Mouse (Mus musculus): Measurements from ENCODE around the gene Gpsm1.

DNA sequence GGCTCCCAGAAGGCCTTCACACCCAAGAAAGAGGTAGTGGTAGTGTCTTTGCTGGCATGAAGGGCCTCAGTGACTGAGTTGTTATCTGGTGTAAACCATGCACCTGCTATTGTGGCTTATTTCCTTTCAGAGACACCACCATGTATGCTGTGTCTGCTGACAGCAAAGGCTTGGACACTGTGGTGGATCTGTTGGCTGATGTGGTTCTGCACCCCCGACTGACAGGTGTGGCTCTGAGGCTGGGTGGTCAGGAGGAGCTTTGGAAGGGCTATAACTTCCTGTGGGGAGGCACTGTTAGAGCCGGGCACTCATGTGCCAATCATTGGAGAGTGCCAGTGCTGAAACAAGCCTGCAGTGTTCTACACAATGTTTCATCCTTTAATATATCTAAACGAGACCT is 75.6 kb downstream of the Gpsm1 start:
- TF ChIP-seq POLR2A (IDR thresholded peaks at IDR 0.05; ENCODE audit: control insufficient read depth, low read depth, low read length) (no peak), CTCF (IDR thresholded peaks at IDR 0.05; ENCODE audit: control insufficient read depth, insufficient read depth, insufficient replicate concordance, low read depth, low read length) (no peak)

Data from testis, adult 2 months (tissue).